Mouse (Mus musculus) hindbrain, postnatal 0 days (tissue): ENCODE measurements around the gene Armc9. TPM values are rescaled to one million over a fixed set of nuclear protein-coding genes. Genes with fewer than 3 reads are reported as not detected.

Source experiments
- ATAC-seq: fragments of 200-750 bp; cut with Nextera tagmentation; 2 replicates; pipeline ENCODE4 v1.8.0; 2017; ENCODE audit warnings: mild to moderate bottlenecking, moderate TSS enrichment, moderate library complexity
- DNase-seq: peaks from one replicate; pipeline ENCODE4 v3.0.0-alpha.2; 2015; ENCODE audit warnings: low spot score
- H3K27ac ChIP-seq: fragments of 300-500 bp; sonication (generic); 2 replicates; pipeline ENCODE4 v1.5.1; 2014; ENCODE audit warnings: mild to moderate bottlenecking
- H3K27me3 ChIP-seq: fragments of 300-500 bp; sonication (generic); 2 replicates; pipeline ENCODE4 v1.6.1; 2014; ENCODE audit warnings: low read length, mixed read lengths; ENCODE audit not compliant: insufficient read depth
- H3K36me3 ChIP-seq: fragments of 300-500 bp; sonication (generic); 2 replicates; pipeline ENCODE4 v1.6.1; 2014; ENCODE audit warnings: low read length, mixed read lengths; ENCODE audit not compliant: insufficient read depth
- H3K4me1 ChIP-seq: fragments of 300-500 bp; sonication (generic); 2 replicates; pipeline ENCODE4 v1.6.1; 2014; ENCODE audit warnings: antibody characterized with exemption, low read length, mixed read lengths; ENCODE audit not compliant: insufficient read depth
- H3K4me2 ChIP-seq: fragments of 300-500 bp; sonication (generic); 2 replicates; pipeline ENCODE4 v1.6.1; 2014; ENCODE audit warnings: low read depth, mild to moderate bottlenecking, low read length, moderate library complexity, mixed read lengths
- H3K4me3 ChIP-seq: fragments of 300-500 bp; sonication (generic); 2 replicates; pipeline ENCODE4 v1.5.1; 2014; ENCODE audit warnings: low read length
- H3K9ac ChIP-seq: fragments of 300-500 bp; sonication (generic); replicated peaks from 2 replicates; pipeline ENCODE4 v1.6.1; 2014; ENCODE audit warnings: mild to moderate bottlenecking, low read length, moderate library complexity, mixed read lengths
- H3K9me3 ChIP-seq: fragments of 300-500 bp; sonication (generic); 2 replicates; pipeline ENCODE4 v1.6.1; 2016; ENCODE audit warnings: low read length, mixed read lengths
- CTCF ChIP-seq: IDR thresholded peaks from 2 replicates; pipeline ENCODE4 v1.5.1; 2016; ENCODE audit warnings: antibody characterized with exemption, control low read depth, low read depth
- WGBS: fragments of 180-500 bp; shearing (Covaris S2); extraction: QIAGEN DNeasy Blood & Tissue Kit; methylation state at CpG from one replicate; pipeline ENCODE4 v1.1.7; 2014; 5-methylcytosine and 5-hydroxymethylcytosine counted together
- polyA plus RNA-seq: library from polyadenylated mRNA; unstranded; fragments of >200 nt; fragmentation: Nextera tagmentation; extraction: Ambion mirVana; gene quantifications from 2 replicates; pipeline ENCODE4 v1.2.1, GENCODE M21; 2015
- total RNA-seq: library from RNA; depleted of rRNA; stranded (reverse); fragments of >200 nt; gene quantifications from 2 replicates; pipeline ENCODE4 v1.2.3, GENCODE M21; 2014

The Armc9 gene
- total and polyA plus RNA-seq, 2 experiments from 2014 or later, result 21.0 to 34.9 TPM

DNA sequence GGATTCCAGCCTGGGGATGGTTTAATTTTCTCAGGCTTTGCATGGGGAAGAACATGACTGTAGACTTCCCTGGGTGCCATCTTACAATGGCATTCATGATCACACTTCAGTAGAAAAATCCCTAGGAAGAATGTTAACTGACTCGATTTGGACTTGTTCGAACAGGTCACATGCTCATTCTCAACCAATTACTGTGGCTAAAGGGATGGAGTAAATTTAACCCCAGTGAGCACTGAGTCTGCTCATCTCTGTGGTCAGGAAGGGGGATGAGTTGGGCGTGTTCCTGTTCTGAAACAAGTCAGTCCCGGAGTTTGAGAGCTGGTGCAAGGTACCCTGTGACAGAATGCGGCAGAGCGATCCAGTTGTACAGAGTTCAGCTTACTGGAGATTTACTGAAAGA is 3.7 kb upstream of the Armc9 start:
- Histone ChIP-seq H3K27ac (no peak overlapping the region), H3K27me3 (no peaks in the 10 kb centered on the region), H3K4me3 (no peak overlapping the region), H3K9me3 (no peaks in the 10 kb centered on the region), H3K36me3 (no peaks in the 10 kb centered on the region), H3K4me1 (0 out of 2 replicates have a peak, but pooled peaks cover 5% of the 10 kb centered on the region), H3K4me2 (no peak overlapping the region), H3K9ac (no peak overlapping the region)
- DNase-seq, result no peak
- TF ChIP-seq CTCF, result no peak
- WGBS, result 81% methylated on average over 6 of the region's 6 CpGs
- no peak for ATAC-seq

DNA sequence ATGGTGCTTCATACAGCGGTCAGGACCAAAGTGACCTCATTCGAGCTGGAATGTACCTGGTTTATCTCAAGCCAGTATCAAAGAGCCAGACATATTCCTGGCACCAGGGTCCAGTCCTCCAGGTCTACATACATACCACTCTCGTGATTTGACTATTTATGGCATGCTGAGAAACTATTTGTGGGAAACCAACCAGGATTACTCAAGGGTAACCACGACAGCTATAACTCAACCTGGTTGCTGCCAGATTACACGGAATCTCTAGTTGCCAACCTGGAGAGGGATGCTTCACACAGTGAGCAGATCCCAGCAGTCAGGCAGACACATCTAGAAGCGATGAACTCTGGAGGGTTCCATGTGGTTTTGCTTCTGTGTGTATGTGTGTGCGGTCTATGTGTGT is 3.2 kb upstream of the Armc9 start:
- no peak for DNase-seq
- no peak for TF ChIP-seq CTCF
- no peak overlapping the region for H3K27ac ChIP-seq
- no peaks in the 10 kb centered on the region for H3K36me3 ChIP-seq
- no peaks in the 10 kb centered on the region for H3K9me3 ChIP-seq
- 86% methylated on average over 7 of the region's 7 CpGs for WGBS
- H3K9ac ChIP-seq, result no peak overlapping the region
- no peaks in the 10 kb centered on the region for H3K27me3 ChIP-seq
- H3K4me3 ChIP-seq, result no peak overlapping the region
- no peak for ATAC-seq
- no peak overlapping the region for H3K4me2 ChIP-seq
- 0 out of 2 replicates have a peak, but pooled peaks cover 7% of the 10 kb centered on the region for H3K4me1 ChIP-seq

- H3K9ac ChIP-seq, result no peak overlapping the region
- no peaks in the 10 kb centered on the region for H3K9me3 ChIP-seq
- H3K4me2 ChIP-seq, result no peak overlapping the region
- H3K27me3 ChIP-seq, result no peaks in the 10 kb centered on the region
- no peak for DNase-seq
- no peak for ATAC-seq
- no peak overlapping the region for H3K4me3 ChIP-seq
- 83% methylated on average over 1 of the region's 1 CpGs for WGBS
- peak; percentile 29 for TF ChIP-seq CTCF
- H3K4me1 ChIP-seq, result 0 out of 2 replicates have a peak, but pooled peaks cover 7% of the 10 kb centered on the region
- no peak overlapping the region for H3K27ac ChIP-seq
- H3K36me3 ChIP-seq, result peaks cover 5% of the 10 kb centered on the region; the same call in 1 of the 2 replicates
Observed at GRCm38 (mm10) chr1:86152618-86153017, 2.0 kb upstream of the Armc9 start.

GRCm38 (mm10) chr1:86154824-86155164 is 214 bp downstream of the Armc9 start:
- DNase-seq (no peak), ATAC-seq (no peak; the same call in 1 of the 2 replicates)

DNA sequence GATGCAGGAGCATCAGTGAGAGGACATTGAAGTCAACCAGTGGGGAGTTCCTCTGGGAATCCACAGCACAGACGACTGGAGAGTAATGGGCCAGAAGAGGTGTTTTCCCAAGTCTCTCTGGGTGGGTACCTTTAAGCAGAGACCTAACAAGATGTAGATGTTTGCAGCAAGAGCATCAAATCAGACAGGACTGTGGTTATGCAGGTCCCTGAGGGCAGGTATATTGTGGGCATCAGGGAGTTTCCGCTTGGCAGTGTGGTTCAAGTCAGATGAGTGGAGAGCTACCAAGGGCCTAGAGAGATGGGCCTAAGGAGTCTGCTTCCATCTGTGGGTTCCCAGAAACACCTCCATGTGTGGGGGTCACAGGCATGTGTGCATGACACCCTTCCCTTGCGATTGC is 1.5 kb downstream of the Armc9 start:
- no peaks in the 10 kb centered on the region for H3K27me3 ChIP-seq
- no peak overlapping the region for H3K4me2 ChIP-seq
- 0 out of 2 replicates have a peak, but pooled peaks cover 7% of the 10 kb centered on the region for H3K4me1 ChIP-seq
- no peak for TF ChIP-seq CTCF
- ATAC-seq, result no peak
- H3K36me3 ChIP-seq, result peaks cover 21% of the 10 kb centered on the region
- 0 out of 2 replicates have a peak overlapping the region, but pooled peaks have one; percentile 21 for H3K9ac ChIP-seq
- no peak for DNase-seq
- no peak overlapping the region for H3K27ac ChIP-seq
- H3K9me3 ChIP-seq, result no peaks in the 10 kb centered on the region
- H3K4me3 ChIP-seq, result no peak overlapping the region
- WGBS, result 83% methylated on average over 3 of the region's 3 CpGs

More at GRCm38 (mm10) chr1:86154824-86155164, 214 bp downstream of the Armc9 start:
- Histone ChIP-seq H3K4me2 (peak overlapping the region; percentile 73), H3K27ac (peak overlapping the region; percentile 81), H3K9me3 (no peaks in the 10 kb centered on the region), H3K27me3 (no peaks in the 10 kb centered on the region), H3K4me3 (peak overlapping the region; percentile 73), H3K9ac (peak overlapping the region; percentile 71), H3K36me3 (peaks cover 9% of the 10 kb centered on the region; the same call in 1 of the 2 replicates), H3K4me1 (0 out of 2 replicates have a peak, but pooled peaks cover 7% of the 10 kb centered on the region)
- no peak for TF ChIP-seq CTCF
- WGBS, result 0% methylated on average over 17 of the region's 18 CpGs

DNA sequence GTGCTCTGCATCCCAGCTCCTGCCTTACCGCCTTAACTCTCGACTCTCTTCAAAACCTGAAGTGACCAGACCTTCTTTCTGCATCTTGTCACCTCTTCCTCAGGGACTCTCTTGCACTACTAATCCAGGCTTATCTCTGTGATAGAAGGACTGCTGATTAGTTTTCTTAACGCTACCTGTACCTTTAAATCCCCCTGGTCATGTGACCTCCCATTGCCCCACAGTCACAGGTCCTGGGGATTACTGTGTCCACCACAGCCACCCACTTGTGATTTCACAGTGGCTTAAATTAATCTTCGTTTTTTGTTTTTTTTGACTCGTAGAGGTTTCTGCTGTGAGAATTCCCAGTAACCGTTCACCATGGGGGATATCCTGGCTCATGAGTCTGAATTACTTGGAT is 2.0 kb downstream of the Armc9 start:
- 91% methylated on average over 6 of the region's 6 CpGs for WGBS
- no peak for ATAC-seq
- H3K4me3 ChIP-seq, result no peak overlapping the region
- no peak for DNase-seq
- no peak overlapping the region for H3K9ac ChIP-seq
- no peak for TF ChIP-seq CTCF
- no peak overlapping the region for H3K27ac ChIP-seq
- no peaks in the 10 kb centered on the region for H3K27me3 ChIP-seq
- 0 out of 2 replicates have a peak, but pooled peaks cover 7% of the 10 kb centered on the region for H3K4me1 ChIP-seq
- H3K36me3 ChIP-seq, result peaks cover 27% of the 10 kb centered on the region
- no peak overlapping the region for H3K4me2 ChIP-seq
- H3K9me3 ChIP-seq, result no peaks in the 10 kb centered on the region

GRCm38 (mm10) chr1:86160059-86160458 is 5.5 kb downstream of the Armc9 start:
- Histone ChIP-seq H3K4me3 (no peak overlapping the region), H3K36me3 (peaks cover 48% of the 10 kb centered on the region), H3K27me3 (no peaks in the 10 kb centered on the region), H3K27ac (no peak overlapping the region), H3K9ac (no peak overlapping the region), H3K9me3 (no peaks in the 10 kb centered on the region), H3K4me2 (no peak overlapping the region), H3K4me1 (0 out of 2 replicates have a peak, but pooled peaks cover 2% of the 10 kb centered on the region)
- DNase-seq (no peak), ATAC-seq (no peak)
- WGBS, result 95% methylated on average over 6 of the region's 6 CpGs
- TF ChIP-seq CTCF, result no peak
